Mouse (Mus musculus) cortical plate, adult 2 months (tissue): ENCODE data around the gene Fgf15.

ENCODE experiments used
- CTCF ChIP-seq: fragments of 200-500 bp; IDR thresholded peaks from 2 replicates; pipeline ENCODE4 v1.5.1; 2011; ENCODE audit warnings: mild to moderate bottlenecking, control low read depth, low read length; ENCODE audit not compliant: insufficient read depth; ENCODE audit errors: extremely low read depth
- POLR2A ChIP-seq: fragments of 200-500 bp; IDR thresholded peaks from 2 replicates; pipeline ENCODE4 v1.6.1; 2011; ENCODE audit warnings: mild to moderate bottlenecking, low read length, control low read depth; ENCODE audit not compliant: insufficient read depth; ENCODE audit errors: extremely low read depth

- TF ChIP-seq POLR2A (no peak), CTCF (no peak)
Observed at GRCm38 (mm10) chr7:144911121-144911520, 14.8 kb downstream of the Fgf15 start.
